12 mouse cellular contexts compared by ENCODE assay signal in genomic region chr12:99958068-99959060, GRCm38 (mm10). TPM values are rescaled to one million over a fixed set of nuclear protein-coding genes. Genes with fewer than 3 reads are reported as not detected.
DNase-seq lines count a peak whose midpoint lies in the region; ATAC-seq and TF ChIP-seq lines count a peak whose summit lies in the region.
"Had no signal": no experiment of that assay in that cellular context is flagged by ENCODE, and none has a peak within 500 bp of the region (broad histone marks: within the 10 kb centered on the region; RNA-seq: fewer than 3 reads in every experiment).

No protein-coding gene starts in this region.

- peaks cover 2% of the 10 kb centered on the region; the same call in 1 of the 2 replicates for H3K27me3 ChIP-seq in lung, postnatal 0 days (replicated peaks; ENCODE audit: insufficient read depth, low read length)
- H3K27me3 ChIP-seq in forebrain, embryonic 14.5 days (replicated peaks; ENCODE audit: control insufficient read depth, insufficient read depth, low read length): no peaks in the 10 kb centered on the region; the same call in 1 of the 2 replicates

- H3K36me3 ChIP-seq in lung, postnatal 0 days (ENCODE audit: insufficient read depth, low read length): no peaks in the 10 kb centered on the region
- H3K36me3 ChIP-seq in forebrain, embryonic 14.5 days (ENCODE audit: control insufficient read depth, insufficient read depth, low read length): peaks cover 7% of the 10 kb centered on the region; the same call in 1 of the 2 replicates

- peak; percentile 21 for DNase-seq in kidney, adult 18-20 months
- no peak for DNase-seq in kidney, postnatal 10 days
- peak; percentile 55 for DNase-seq in lung, postnatal 0 days (ENCODE audit: low spot score)
- DNase-seq in lung, postnatal 4 days: no peak
- DNase-seq in forebrain, embryonic 14.5 days (ENCODE audit: low spot score): peak; percentile 64
- peak; percentile 37 for DNase-seq in layer of hippocampus, adult 9-11 months
- no peak for DNase-seq in urinary bladder, postnatal 25 days (ENCODE audit: low spot score)
- DNase-seq in gastrocnemius, adult 8-10 months (ENCODE audit: low spot score in 2 of 2): no peak
- DNase-seq: cerebellum, adult 18-20 months; thymus, postnatal 25 days had no signal

- no peak overlapping the region for H3K4me3 ChIP-seq in lung, postnatal 0 days (ENCODE audit: low read depth, low read length)
- H3K4me3 ChIP-seq in forebrain, embryonic 14.5 days (ENCODE audit: low read depth, low read length): no peak overlapping the region

- peak; percentile 70 for ATAC-seq in lung, postnatal 0 days
- ATAC-seq in forebrain, embryonic 14.5 days: peak; percentile 61
- ATAC-seq: intestine, embryonic 16.5 days had no signal

- H3K4me2 ChIP-seq in lung, postnatal 0 days (replicated peaks; ENCODE audit: low read depth, low read length): no peak overlapping the region
- no peak overlapping the region for H3K4me2 ChIP-seq in forebrain, embryonic 14.5 days (ENCODE audit: low read length)
- H3K4me2 ChIP-seq: heart, embryonic 11.5 days had no signal

- no peaks in the 10 kb centered on the region for H3K4me1 ChIP-seq in lung, postnatal 0 days (ENCODE audit: insufficient read depth, low read depth, low read length)
- H3K4me1 ChIP-seq in forebrain, embryonic 14.5 days (ENCODE audit: control insufficient read depth, insufficient read depth, low read length): peaks cover 13% of the 10 kb centered on the region; the same call in 1 of the 2 replicates

- peak; percentile 18; the same call in 1 of the 2 replicates for TF ChIP-seq CTCF in lung, postnatal 0 days (IDR thresholded peaks at IDR 0.05)

- no peaks in the 10 kb centered on the region for H3K9me3 ChIP-seq in lung, postnatal 0 days (ENCODE audit: low read length)
- H3K9me3 ChIP-seq in forebrain, embryonic 14.5 days (replicated peaks; ENCODE audit: control insufficient read depth, low read length): no peaks in the 10 kb centered on the region

- no peak overlapping the region for H3K9ac ChIP-seq in lung, postnatal 0 days (replicated peaks; ENCODE audit: low read depth)
- no peak overlapping the region for H3K9ac ChIP-seq in forebrain, embryonic 14.5 days (ENCODE audit: low read length)

- 0 out of 2 replicates have a peak overlapping the region, but pooled peaks have one; percentile 43 for H3K27ac ChIP-seq in lung, postnatal 0 days (ENCODE audit: low read length)
- peak overlapping the region; percentile 36; the same call in 1 of the 2 replicates for H3K27ac ChIP-seq in forebrain, embryonic 14.5 days (ENCODE audit: low read depth, low read length)

- WGBS in lung, postnatal 0 days: 51% methylated on average over 9 of the region's 9 CpGs
- WGBS in forebrain, embryonic 14.5 days: 37% methylated on average over 9 of the region's 9 CpGs

- peak; percentile 21; the same call in 1 of the 2 replicates for TF ChIP-seq EP300 in lung, postnatal 0 days (IDR thresholded peaks at IDR 0.05)

RNA-seq across cellular contexts. Expression of gene Kcnk13, which starts 5.9 kb away (rescaled TPM):
- polyA plus RNA-seq in lung, postnatal 0 days (2015; fragmentation: Nextera tagmentation; extraction: Ambion mirVana): 7.8 and 8.3 TPM in 2 replicates
- polyA plus RNA-seq in forebrain, embryonic 14.5 days (2014; fragmentation: Nextera tagmentation; extraction: Ambion mirVana): 0.94 and 1.2 TPM in 2 replicates
- under 1 TPM in 3 of 4 experiments, not detected in 1; 0.10 to 0.20 (median 0.12) TPM for total RNA-seq in gastrocnemius, adult 8-10 months (2022)

Comparison
In these comparisons a context has a peak if more than half of its experiments do, and no peak if none do; other contexts are left out.
1. DNase-seq: peak in kidney, adult 18-20 months (single experiment), lung, postnatal 0 days (single experiment), forebrain, embryonic 14.5 days (single experiment) and layer of hippocampus, adult 9-11 months (single experiment); none in kidney, postnatal 10 days (single experiment), lung, postnatal 4 days (0 of 2), urinary bladder, postnatal 25 days (single experiment) and gastrocnemius, adult 8-10 months (0 of 2).